Mouse (Mus musculus) MEL (cell line): ENCODE data around the gene Pde4a. TPM values are rescaled to one million over a fixed set of nuclear protein-coding genes. Genes with fewer than 3 reads are reported as not detected.
A peak's percentile ranks its signal among the peaks of the same experiment; 100 is the strongest.

Experiments used
- DNase-seq: peaks from one replicate; pipeline ENCODE4 v3.0.0; 2011; ENCODE audit warnings: low read depth, low spot score
- H3K27ac ChIP-seq: 2 replicates; pipeline ENCODE4 v1.5.1; 2012; ENCODE audit warnings: low read depth, mild to moderate bottlenecking, control low read depth, low read length, moderate library complexity; ENCODE audit not compliant: control insufficient read depth
- H3K27me3 ChIP-seq, 2 experiments: fragments of 150-350 bp in 1 of 2; sonication (generic) in 1 of 2; 2 replicates each; pipeline ENCODE4 v1.6.1; 2012; ENCODE audit warnings: low read length in 2 of 2, mild to moderate bottlenecking in 2 of 2, improper control_type of control experiment in 1 of 2, moderate library complexity in 1 of 2; ENCODE audit not compliant: insufficient read depth in 2 of 2, control insufficient read depth in 1 of 2
- H3K36me3 ChIP-seq, 2 experiments: 2 replicates each; pipeline ENCODE4 v1.6.1; 2012 to 2014; ENCODE audit warnings: low read length in 2 of 2, improper control_type of control experiment in 1 of 2, inconsistent platforms in 1 of 2, mild to moderate bottlenecking in 1 of 2; ENCODE audit not compliant: insufficient read depth in 2 of 2, control insufficient read depth in 1 of 2
- H3K4me1 ChIP-seq, 2 experiments: fragments of 150-350 bp in 1 of 2; sonication (generic) in 1 of 2; 2 replicates each; pipeline ENCODE4 v1.6.1; 2012; ENCODE audit warnings: low read length in 2 of 2, improper control_type of control experiment in 1 of 2, mild to moderate bottlenecking in 1 of 2; ENCODE audit not compliant: insufficient read depth in 2 of 2, control insufficient read depth in 1 of 2
- H3K4me3 ChIP-seq, 2 experiments: fragments of 150-350 bp in 1 of 2; sonication (generic) in 1 of 2; 2 replicates each; pipeline ENCODE4 v1.5.1; 2012; ENCODE audit warnings: low read depth in 2 of 2, low read length in 2 of 2, mild to moderate bottlenecking in 2 of 2, moderate library complexity in 2 of 2, control low read depth in 1 of 2, improper control_type of control experiment in 1 of 2; ENCODE audit not compliant: control insufficient read depth in 1 of 2, insufficient read depth in 1 of 2
- H3K79me2 ChIP-seq: 2 replicates; pipeline ENCODE4 v1.6.1; 2012; ENCODE audit warnings: mild to moderate bottlenecking, low read length, moderate library complexity; ENCODE audit not compliant: control insufficient read depth, poor library complexity, insufficient read depth
- H3K9ac ChIP-seq: 2 replicates; pipeline ENCODE4 v1.6.1; 2012; ENCODE audit warnings: low read depth, mild to moderate bottlenecking, control low read depth, low read length, moderate library complexity; ENCODE audit not compliant: control insufficient read depth, poor library complexity, severe bottlenecking
- H3K9me3 ChIP-seq: fragments of 150-350 bp; sonication (generic); replicated peaks from 2 replicates; pipeline ENCODE4 v1.6.1; 2012; ENCODE audit warnings: mild to moderate bottlenecking, low read length, improper control_type of control experiment, moderate library complexity; ENCODE audit not compliant: insufficient read depth
- BHLHE40 ChIP-seq: IDR thresholded peaks from 2 replicates; pipeline ENCODE4 v1.6.1; 2012; ENCODE audit warnings: low read depth, mild to moderate bottlenecking, inconsistent platforms, low read length, improper control_type of control experiment, borderline replicate concordance
- CHD1 ChIP-seq: IDR thresholded peaks from 2 replicates; pipeline ENCODE4 v1.6.1; 2012; ENCODE audit warnings: low read depth, mild to moderate bottlenecking, inconsistent platforms, low read length, improper control_type of control experiment
- E2F4 ChIP-seq: IDR thresholded peaks from 2 replicates; pipeline ENCODE4 v1.6.1; 2011; ENCODE audit warnings: low read depth, low read length, improper control_type of control experiment, borderline replicate concordance
- ELF1 ChIP-seq: IDR thresholded peaks from 2 replicates; pipeline ENCODE4 v1.6.1; 2014; ENCODE audit warnings: low read depth, mild to moderate bottlenecking, inconsistent platforms, low read length, improper control_type of control experiment, moderate library complexity
- EP300 ChIP-seq, 2 experiments: IDR thresholded peaks; 2 replicates each; pipeline ENCODE4 v1.6.1; 2011; ENCODE audit warnings: improper control_type of control experiment in 2 of 2, low read length in 2 of 2, low read depth in 1 of 2, mild to moderate bottlenecking in 1 of 2
- ETS1 ChIP-seq: IDR thresholded peaks from 2 replicates; pipeline ENCODE4 v1.6.1; 2012; ENCODE audit warnings: low read depth, mild to moderate bottlenecking, inconsistent platforms, low read length, improper control_type of control experiment, moderate library complexity
- GATA1 ChIP-seq: IDR thresholded peaks from 2 replicates; pipeline ENCODE4 v1.6.1; 2011; ENCODE audit warnings: low read depth, low read length, improper control_type of control experiment
- JUND ChIP-seq: IDR thresholded peaks from 2 replicates; pipeline ENCODE4 v1.6.1; 2011; ENCODE audit warnings: low read depth, mild to moderate bottlenecking, improper control_type of control experiment, low read length
- KAT2A ChIP-seq: conservative IDR thresholded peaks from 2 replicates; pipeline ENCODE4 v1.6.1; 2012; ENCODE audit warnings: low read depth, low read length, improper control_type of control experiment, inconsistent platforms
- MAX ChIP-seq: IDR thresholded peaks from 2 replicates; pipeline ENCODE4 v1.6.1; 2011; ENCODE audit warnings: low read length, improper control_type of control experiment
- MAZ ChIP-seq: IDR thresholded peaks from 2 replicates; pipeline ENCODE4 v1.6.1; 2012; ENCODE audit warnings: low read depth, mild to moderate bottlenecking, inconsistent platforms, low read length, improper control_type of control experiment
- MXI1 ChIP-seq: IDR thresholded peaks from 2 replicates; pipeline ENCODE4 v1.6.1; 2011; ENCODE audit warnings: mild to moderate bottlenecking, low read depth, low read length, improper control_type of control experiment
- MYB ChIP-seq: IDR thresholded peaks from 2 replicates; pipeline ENCODE4 v1.6.1; 2011; ENCODE audit warnings: mild to moderate bottlenecking, low read depth, low read length, improper control_type of control experiment
- MYC ChIP-seq: IDR thresholded peaks from 2 replicates; pipeline ENCODE4 v1.6.1; 2011; ENCODE audit warnings: low read depth, mild to moderate bottlenecking, low read length, improper control_type of control experiment, moderate library complexity
- NELFE ChIP-seq: IDR thresholded peaks from 2 replicates; pipeline ENCODE4 v1.6.1; 2011; ENCODE audit warnings: low read depth, low read length, improper control_type of control experiment
- POLR2A ChIP-seq, 2 experiments: IDR thresholded peaks; 2 replicates each; pipeline ENCODE4 v1.6.1; 2011 to 2012; ENCODE audit warnings: low read length in 2 of 2, mild to moderate bottlenecking in 2 of 2, control low read depth in 1 of 2, improper control_type of control experiment in 1 of 2, low read depth in 1 of 2, moderate library complexity in 1 of 2; ENCODE audit not compliant: control insufficient read depth in 1 of 2, insufficient read depth in 1 of 2, poor library complexity in 1 of 2
- POLR2AphosphoS2 ChIP-seq: IDR thresholded peaks from 2 replicates; pipeline ENCODE4 v1.6.1; 2011; ENCODE audit warnings: low read length, improper control_type of control experiment
- POLR2AphosphoS5 ChIP-seq: IDR thresholded peaks from 2 replicates; pipeline ENCODE4 v1.6.1; 2012; ENCODE audit warnings: low read depth, borderline replicate concordance, mild to moderate bottlenecking, inconsistent platforms, low read length, moderate library complexity, mixed read lengths
- RAD21 ChIP-seq: IDR thresholded peaks from 2 replicates; pipeline ENCODE4 v1.6.1; 2011; ENCODE audit warnings: mild to moderate bottlenecking, low read depth, low read length, improper control_type of control experiment
- SIN3A ChIP-seq: IDR thresholded peaks from 2 replicates; pipeline ENCODE4 v1.6.1; 2012; ENCODE audit warnings: low read length, improper control_type of control experiment, inconsistent platforms
- TBP ChIP-seq: IDR thresholded peaks from 2 replicates; pipeline ENCODE4 v1.8.0; 2011; ENCODE audit warnings: low read depth, low read length, improper control_type of control experiment
- TCF12 ChIP-seq: IDR thresholded peaks from 2 replicates; pipeline ENCODE4 v1.6.1; 2014; ENCODE audit warnings: low read depth, mild to moderate bottlenecking, inconsistent platforms, low read length, improper control_type of control experiment, moderate library complexity
- USF2 ChIP-seq, 2 experiments: IDR thresholded peaks; 2 replicates each; pipeline ENCODE4 v1.6.1; 2011 to 2012; ENCODE audit warnings: improper control_type of control experiment in 2 of 2, low read length in 2 of 2, borderline replicate concordance in 1 of 2, inconsistent platforms in 1 of 2, low read depth in 1 of 2, mild to moderate bottlenecking in 1 of 2; ENCODE audit not compliant: insufficient read depth in 1 of 2
- ZKSCAN1 ChIP-seq: IDR thresholded peaks from 2 replicates; pipeline ENCODE4 v1.6.1; 2012; ENCODE audit warnings: low read depth, mild to moderate bottlenecking, inconsistent platforms, low read length, improper control_type of control experiment, moderate library complexity
- ZMIZ1 ChIP-seq: IDR thresholded peaks from 2 replicates; pipeline ENCODE4 v1.6.1; 2012; ENCODE audit warnings: low read depth, mild to moderate bottlenecking, inconsistent platforms, low read length, improper control_type of control experiment, moderate library complexity
- polyA plus RNA-seq, 2 experiments: library from polyadenylated mRNA; stranded (reverse) in 1 of 2; unstranded in 1 of 2; fragments of >175 nt in 1 of 2; fragments of >200 nt in 1 of 2; gene quantifications; 2 replicates each; pipeline versions ENCODE4 v1.2.1 to v1.2.4; 2012; ENCODE audit warnings: low replicate concordance in 2 of 2, low read depth in 1 of 2; ENCODE audit not compliant: insufficient read length in 2 of 2, insufficient read depth in 1 of 2, missing spikeins in 1 of 2
- total RNA-seq: library from RNA; depleted of rRNA; stranded (reverse); fragments of 300-350 nt; gene quantifications from 2 replicates; pipeline ENCODE4 v1.2.3, GENCODE M21; 2012

Gene Pde4a
- total and polyA plus RNA-seq, 3 experiments = 16.6 to 53.9 (median 45.6) TPM

DNA sequence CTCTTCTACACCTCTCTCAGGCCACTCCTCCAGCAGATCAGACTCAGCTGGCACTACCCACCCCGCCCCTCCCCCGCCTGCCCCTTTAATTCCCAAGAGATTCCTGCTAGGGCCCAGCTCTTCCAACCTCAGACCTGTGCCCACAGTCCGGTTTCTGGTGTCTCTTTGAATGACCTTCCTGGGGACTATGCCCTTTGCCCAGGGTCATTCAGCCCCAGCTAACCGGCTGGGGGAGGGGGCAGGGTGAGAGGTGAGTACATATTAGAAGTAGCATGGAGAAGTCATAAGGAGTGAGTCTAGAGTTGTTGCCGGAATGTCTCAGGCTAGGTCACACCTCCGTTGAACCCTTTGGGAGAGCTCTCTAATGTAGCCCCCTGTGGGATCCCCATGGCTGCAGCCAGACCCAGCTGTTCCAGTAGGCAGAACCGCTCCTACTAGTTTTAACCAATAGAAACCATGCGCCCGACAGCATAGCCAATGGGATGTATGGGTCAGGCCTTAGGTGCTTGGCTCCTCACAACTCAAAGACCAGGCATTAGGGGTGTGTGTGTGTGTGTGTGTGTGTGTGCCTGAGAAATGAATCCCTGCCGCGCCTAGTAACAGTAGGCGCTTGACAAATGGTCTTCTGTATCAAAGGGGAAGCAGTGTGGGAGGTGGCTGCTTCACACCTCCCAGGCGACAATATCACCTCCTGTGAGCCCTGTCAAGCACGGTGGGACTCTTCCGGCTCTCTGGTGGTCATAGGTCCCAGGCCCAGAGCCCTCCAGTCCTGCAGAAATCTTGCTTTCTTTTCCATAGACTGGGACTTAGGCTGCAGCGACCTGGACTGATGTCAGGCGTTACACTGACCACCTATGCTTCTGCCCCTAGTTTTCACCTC, 84.4 kb downstream of the Pde4a start (continued):
- TF ChIP-seq KAT2A (no peak), MAZ (no peak), ELF1 (peak; percentile 9; the same call in 1 of the 2 replicates), E2F4 (no peak), ZKSCAN1 (no peak)
- TF ChIP-seq, all 39 proteins: peak for 11

DNA sequence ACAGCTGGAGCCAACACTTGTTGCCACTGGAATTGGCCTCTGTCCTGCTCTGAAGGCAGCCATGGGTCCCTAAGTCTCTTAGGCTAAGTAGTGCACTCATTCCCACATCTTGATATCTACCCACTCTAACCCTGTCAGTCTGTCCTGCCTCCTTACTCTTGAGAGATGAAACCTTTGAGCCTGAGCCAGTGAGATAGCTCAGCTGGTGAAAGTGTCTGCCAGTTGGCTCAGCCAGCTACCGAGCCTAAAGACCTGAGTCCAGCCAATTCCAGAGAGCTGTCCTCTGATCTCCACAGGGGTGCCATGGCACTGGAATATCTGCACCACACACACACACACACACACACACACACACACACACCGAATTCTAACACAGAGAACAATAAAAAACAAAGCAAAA, 85.0 kb downstream of the Pde4a start:
- Histone ChIP-seq H3K9ac (0 out of 2 replicates have a peak overlapping the region, but pooled peaks have one; percentile 1), H3K27ac (no peak overlapping the region), H3K9me3 (no peaks in the 10 kb centered on the region), H3K79me2 (no peaks in the 10 kb centered on the region), H3K4me3 (0 out of 4 replicates have a peak overlapping the region, but pooled peaks of 1 of the 2 experiments have one; percentile 6), H3K4me1 (peaks cover 12 to 17% of the 10 kb centered on the region in 2 experiments), H3K27me3 (no peaks in the 10 kb centered on the region; a peak in 1 of 4 replicates), H3K36me3 (peaks cover 0 to 7% of the 10 kb centered on the region in 2 experiments; a peak in 2 of 4 replicates)
- no peak for TF ChIP-seq POLR2AphosphoS2
- no peak for TF ChIP-seq ZMIZ1
- TF ChIP-seq NELFE = peak; percentile 12; the same call in 1 of the 2 replicates
- TF ChIP-seq USF2 (IDR thresholded peaks at IDR 0.05; ENCODE audit: borderline replicate concordance in 1 of 2, insufficient read depth in 1 of 2, low read depth in 1 of 2, low read length in 2 of 2) = no peak
- TF ChIP-seq ETS1 = peak; percentile 61
- TF ChIP-seq MXI1 = peak; percentile 2; the same call in 1 of the 2 replicates
- 0 out of 2 replicates have a peak, but pooled peaks have one; percentile 17 for TF ChIP-seq TBP
- no peak for TF ChIP-seq MYC
- no peak; the same call in 1 of the 2 replicates for TF ChIP-seq MYB
- no peak for TF ChIP-seq TCF12
- TF ChIP-seq EP300 (IDR thresholded peaks at IDR 0.05; ENCODE audit: low read depth in 1 of 2, low read length in 2 of 2) = peak; percentile 4 to 20; a peak in 3 of 4 replicates
- TF ChIP-seq POLR2AphosphoS5 = no peak
- no peak; the same call in 1 of the 2 replicates for TF ChIP-seq MAZ
- TF ChIP-seq SIN3A = peak; percentile 36; the same call in 1 of the 2 replicates
- no peak for TF ChIP-seq JUND
- TF ChIP-seq ELF1 = no peak; the same call in 1 of the 2 replicates
- TF ChIP-seq GATA1 = peak; percentile 62; the same call in 1 of the 2 replicates
- 0 out of 4 replicates have a peak, but pooled peaks of 1 of the 2 experiments have one; percentile 2 for TF ChIP-seq POLR2A (IDR thresholded peaks at IDR 0.05; ENCODE audit: control insufficient read depth in 1 of 2, insufficient read depth in 1 of 2, low read depth in 1 of 2, low read length in 2 of 2, poor library complexity in 1 of 2)
- 0 out of 2 replicates have a peak, but pooled peaks have one; percentile 15 for TF ChIP-seq MAX
- TF ChIP-seq BHLHE40 = no peak
- TF ChIP-seq CHD1 = no peak
- TF ChIP-seq RAD21 = no peak
- DNase-seq = peak; percentile 73
